Mouse (Mus musculus) spleen, adult 2 months (tissue): Measurements from ENCODE around the gene Srf.

Experiments
- CTCF ChIP-seq: fragments of 200-500 bp; IDR thresholded peaks from 2 replicates; pipeline ENCODE4 v1.5.1; 2011; ENCODE audit warnings: mild to moderate bottlenecking, inconsistent platforms; ENCODE audit not compliant: insufficient read depth, insufficient read length, insufficient replicate concordance; ENCODE audit errors: extremely low read depth
- POLR2A ChIP-seq: fragments of 200-500 bp; IDR thresholded peaks from 2 replicates; pipeline ENCODE4 v1.6.1; 2011; ENCODE audit warnings: low read depth, low read length, inconsistent platforms

GRCm38 (mm10) chr17:46603229-46603628 is 47.3 kb upstream of the Srf start:
- TF ChIP-seq CTCF (no peak), POLR2A (no peak)
